Mouse (Mus musculus) limb, embryonic 14.5 days (tissue): Measurements from ENCODE around the gene Cxadr. TPM values are rescaled to one million over a fixed set of nuclear protein-coding genes. Genes with fewer than 3 reads are reported as not detected.
A peak's percentile ranks its signal among the peaks of the same experiment; 100 is the strongest.

Source experiments
- ATAC-seq: fragments of 200-750 bp; cut with Nextera tagmentation; 2 replicates; pipeline ENCODE4 v1.8.0; 2017; ENCODE audit warnings: low read depth, moderate number of reproducible peaks, moderate TSS enrichment; ENCODE audit not compliant: low FRiP score
- DNase-seq: peaks from one replicate; pipeline ENCODE4 v3.0.0-alpha.2; 2015; ENCODE audit warnings: low spot score
- H3K27ac ChIP-seq: fragments of 300-500 bp; sonication (generic); replicated peaks from 2 replicates; pipeline ENCODE4 v1.5.1; 2014; ENCODE audit warnings: low read depth, mild to moderate bottlenecking, low read length, moderate library complexity, mixed read lengths
- H3K27me3 ChIP-seq: fragments of 300-500 bp; sonication (generic); 2 replicates; pipeline ENCODE4 v1.6.1; 2014; ENCODE audit warnings: low read length, mixed read lengths; ENCODE audit not compliant: control insufficient read depth, insufficient read depth
- H3K36me3 ChIP-seq: fragments of 300-500 bp; sonication (generic); 2 replicates; pipeline ENCODE4 v1.6.1; 2014; ENCODE audit warnings: mild to moderate bottlenecking, low read length, moderate library complexity, mixed read lengths; ENCODE audit not compliant: control insufficient read depth, insufficient read depth
- H3K4me1 ChIP-seq: fragments of 300-500 bp; sonication (generic); 2 replicates; pipeline ENCODE4 v1.6.1; 2014; ENCODE audit warnings: antibody characterized with exemption, low read length, mixed read lengths; ENCODE audit not compliant: control insufficient read depth, insufficient read depth
- H3K4me2 ChIP-seq: fragments of 300-500 bp; sonication (generic); replicated peaks from 2 replicates; pipeline ENCODE4 v1.6.1; 2014; ENCODE audit warnings: low read depth, mild to moderate bottlenecking, low read length, moderate library complexity; ENCODE audit not compliant: severe bottlenecking
- H3K4me3 ChIP-seq: fragments of 300-500 bp; sonication (generic); replicated peaks from 2 replicates; pipeline ENCODE4 v1.5.1; 2014; ENCODE audit warnings: low read length
- H3K9ac ChIP-seq: fragments of 300-500 bp; sonication (generic); 2 replicates; pipeline ENCODE4 v1.6.1; 2014; ENCODE audit warnings: mild to moderate bottlenecking, low read depth, low read length, moderate library complexity; ENCODE audit not compliant: severe bottlenecking
- H3K9me3 ChIP-seq: fragments of 300-500 bp; sonication (generic); 2 replicates; pipeline ENCODE4 v1.6.1; 2016; ENCODE audit warnings: low read length; ENCODE audit not compliant: control insufficient read depth
- POLR2A ChIP-seq: fragments of 200-500 bp; IDR thresholded peaks from 2 replicates; pipeline ENCODE4 v1.8.0; 2012; ENCODE audit warnings: inconsistent platforms, mild to moderate bottlenecking, moderate library complexity, borderline replicate concordance; ENCODE audit not compliant: insufficient read depth, insufficient read length; ENCODE audit errors: extremely low read depth
- WGBS: fragments of 180-500 bp; shearing (Covaris S2); extraction: QIAGEN DNeasy Blood & Tissue Kit; methylation state at CpG from one replicate; pipeline ENCODE4 v1.1.7; 2014; 5-methylcytosine and 5-hydroxymethylcytosine counted together
- polyA plus RNA-seq, 2 experiments: library from polyadenylated mRNA; depleted of rRNA in 1 of 2; stranded (reverse) in 1 of 2; unstranded in 1 of 2; fragments of >200 nt; fragmentation: Nextera tagmentation in 1 of 2; extraction: Ambion mirVana in 1 of 2; gene quantifications; 2 replicates each; pipeline versions ENCODE4 v1.2.1 to v1.2.3; 2012 to 2014

The Cxadr gene
- polyA plus RNA-seq, 2 experiments = 11.5 to 11.6 TPM

DNA sequence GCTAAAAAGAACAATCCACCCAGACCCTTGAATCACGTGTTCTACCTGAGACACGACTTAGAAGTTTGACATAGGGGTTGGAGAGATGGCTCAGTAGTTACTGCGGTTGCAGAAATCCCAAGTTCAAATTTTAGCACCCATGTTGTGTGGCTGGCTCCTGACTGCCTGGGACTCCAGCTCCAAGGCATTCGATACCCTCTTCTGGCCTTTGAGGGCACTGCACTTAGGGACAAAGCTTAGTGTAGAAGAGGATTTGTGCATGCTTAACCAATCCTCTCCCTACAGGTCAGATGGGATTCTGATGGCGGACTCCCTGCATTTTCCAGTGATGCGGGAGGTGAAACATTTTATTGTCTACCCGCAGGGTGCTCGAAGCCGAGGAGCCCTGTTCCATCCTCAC lies 15.6 kb downstream of the Cxadr start:
- H3K4me1 ChIP-seq = peaks cover 21% of the 10 kb centered on the region
- no peak overlapping the region for H3K9ac ChIP-seq
- H3K27ac ChIP-seq = no peak overlapping the region
- no peaks in the 10 kb centered on the region for H3K36me3 ChIP-seq
- H3K4me2 ChIP-seq = no peak overlapping the region
- H3K4me3 ChIP-seq = no peak overlapping the region
- 78% methylated on average over 9 of the region's 9 CpGs for WGBS
- H3K9me3 ChIP-seq = no peaks in the 10 kb centered on the region
- ATAC-seq (no peak), DNase-seq (no peak)
- H3K27me3 ChIP-seq = no peaks in the 10 kb centered on the region
- no peak for TF ChIP-seq POLR2A

DNA sequence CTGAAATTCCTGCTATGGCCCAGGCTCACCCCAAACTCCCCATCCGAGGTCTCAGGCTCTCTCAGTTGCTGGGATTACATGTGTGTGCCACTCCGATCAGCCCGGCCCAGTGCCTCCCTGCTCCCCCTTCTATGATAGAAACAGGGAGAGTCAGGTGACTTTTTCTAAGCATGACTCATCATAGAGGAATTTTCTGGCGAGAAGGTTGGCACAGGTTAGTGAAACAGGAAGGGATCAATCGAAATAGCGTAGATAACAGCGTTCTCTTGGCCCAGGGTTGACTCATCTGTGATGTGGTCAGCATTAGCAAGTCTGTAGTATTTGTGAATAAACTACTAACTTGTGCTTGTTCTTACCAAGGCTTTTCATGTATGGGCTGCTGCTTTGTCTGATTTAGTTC lies 16.7 kb downstream of the Cxadr start:
- ATAC-seq (no peak), DNase-seq (no peak)
- H3K27me3 ChIP-seq = no peaks in the 10 kb centered on the region
- no peaks in the 10 kb centered on the region for H3K36me3 ChIP-seq
- H3K4me1 ChIP-seq = peaks cover 25% of the 10 kb centered on the region
- no peaks in the 10 kb centered on the region for H3K9me3 ChIP-seq
- no peak for TF ChIP-seq POLR2A
- WGBS = 69% methylated on average over 7 of the region's 7 CpGs
- H3K4me2 ChIP-seq = no peak overlapping the region
- H3K4me3 ChIP-seq = no peak overlapping the region
- H3K27ac ChIP-seq = no peak overlapping the region
- no peak overlapping the region for H3K9ac ChIP-seq

DNA sequence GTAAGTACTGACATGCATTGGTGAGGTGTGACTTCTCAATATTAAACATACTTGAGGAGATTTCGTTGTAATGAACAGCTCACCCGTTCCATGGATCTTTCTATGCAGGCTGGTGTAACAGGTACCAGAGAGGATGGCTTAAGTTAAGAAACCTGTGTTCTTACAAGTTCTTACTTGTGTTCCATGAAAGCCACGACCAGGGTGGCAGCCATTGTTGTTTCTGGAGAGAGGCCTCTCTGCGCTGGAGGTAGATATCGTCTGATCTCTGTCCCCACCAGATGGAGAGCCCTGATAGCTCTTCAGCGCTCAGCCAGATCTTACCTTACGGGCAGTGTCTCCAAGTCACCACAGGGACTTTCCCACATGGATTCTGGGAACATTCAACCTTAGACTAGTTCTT lies 18.4 kb downstream of the Cxadr start:
- no peak overlapping the region for H3K4me2 ChIP-seq
- 76% methylated on average over 7 of the region's 7 CpGs for WGBS
- no peak overlapping the region for H3K9ac ChIP-seq
- DNase-seq (no peak), ATAC-seq (no peak)
- no peak overlapping the region for H3K4me3 ChIP-seq
- H3K9me3 ChIP-seq = no peaks in the 10 kb centered on the region
- TF ChIP-seq POLR2A = no peak
- no peaks in the 10 kb centered on the region for H3K27me3 ChIP-seq
- peaks cover 16% of the 10 kb centered on the region for H3K4me1 ChIP-seq
- no peaks in the 10 kb centered on the region for H3K36me3 ChIP-seq
- no peak overlapping the region for H3K27ac ChIP-seq

DNA sequence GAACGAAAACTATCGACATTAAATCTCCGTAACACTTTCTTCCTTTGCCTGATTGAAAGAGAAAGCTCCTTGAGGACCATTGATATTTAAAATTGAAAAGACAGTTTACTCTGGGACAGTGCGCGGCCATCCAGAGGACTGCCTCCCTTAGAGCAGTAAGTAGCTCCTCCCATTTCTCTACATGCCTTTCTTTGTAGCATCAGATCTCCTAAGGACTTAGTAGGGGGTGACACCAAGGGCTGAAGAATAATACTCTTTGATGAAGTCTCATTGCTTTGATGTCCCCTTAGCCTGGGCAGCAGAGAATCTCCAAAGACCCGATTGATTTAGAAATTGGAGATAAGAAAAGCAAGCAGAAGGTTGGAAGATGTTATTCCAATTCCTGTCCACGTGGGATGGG lies 20.3 kb downstream of the Cxadr start:
- 29% methylated on average over 7 of the region's 7 CpGs for WGBS
- Histone ChIP-seq H3K27ac (no peak overlapping the region), H3K9ac (no peak overlapping the region), H3K4me1 (peaks cover 16% of the 10 kb centered on the region), H3K36me3 (no peaks in the 10 kb centered on the region; the same call in 1 of the 2 replicates), H3K4me3 (no peak overlapping the region), H3K9me3 (no peaks in the 10 kb centered on the region), H3K27me3 (no peaks in the 10 kb centered on the region), H3K4me2 (no peak overlapping the region)
- no peak for TF ChIP-seq POLR2A
- ATAC-seq (no peak), DNase-seq (no peak)

DNA sequence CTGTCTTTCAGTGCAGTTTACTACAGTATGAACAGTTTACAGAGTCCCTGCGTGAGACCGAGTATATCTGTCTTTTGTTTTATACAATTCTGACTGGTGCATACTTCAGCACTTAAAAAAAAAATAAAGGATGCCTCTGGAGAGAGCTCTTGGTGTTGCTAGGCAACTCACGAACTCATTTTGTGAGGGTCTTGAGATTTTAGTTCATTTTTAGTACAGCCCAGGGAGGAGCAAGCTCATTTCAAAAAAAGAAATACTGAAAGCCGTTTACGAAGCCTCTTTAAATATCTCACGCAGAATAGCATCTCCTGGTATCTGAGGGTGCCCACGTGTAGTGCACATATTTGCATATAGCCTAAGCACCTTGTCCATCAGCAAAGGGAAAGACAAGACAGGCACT lies 20.9 kb downstream of the Cxadr start:
- H3K4me2 ChIP-seq = no peak overlapping the region; the same call in 1 of the 2 replicates
- peaks cover 16% of the 10 kb centered on the region for H3K4me1 ChIP-seq
- H3K9ac ChIP-seq = no peak overlapping the region
- no peaks in the 10 kb centered on the region for H3K27me3 ChIP-seq
- 46% methylated on average over 7 of the region's 7 CpGs for WGBS
- TF ChIP-seq POLR2A = no peak
- DNase-seq = no peak
- no peak overlapping the region for H3K4me3 ChIP-seq
- H3K27ac ChIP-seq = no peak overlapping the region
- peak; percentile 39; the same call in 1 of the 2 replicates for ATAC-seq
- no peaks in the 10 kb centered on the region for H3K9me3 ChIP-seq
- H3K36me3 ChIP-seq = no peaks in the 10 kb centered on the region; the same call in 1 of the 2 replicates
